Mouse (Mus musculus) gastrocnemius, adult 18-20 months (tissue): ENCODE measurements at regions not wholly inside any gene's neighbourhood (a gene's known extent, or its start where the extent isn't known, plus 50 kb on each side); places are given as distances from the start of the nearest gene placed in this dataset.
"Not testable (repeated sequence)": the region's sequence is repeated elsewhere in the genome, so short reads cannot be mapped to it uniquely, and the experiment has no call there.

ENCODE experiments used
- DNase-seq: peaks from one replicate; pipeline ENCODE4 v3.0.0; 2021; ENCODE audit warnings: low spot score

- no peak for DNase-seq
Measured at GRCm38 (mm10) chr5:151733991-151734390, 82.9 kb upstream of the Rfc3 start.

GRCm38 (mm10) chr5:151725619-151726018, 74.6 kb upstream of the Rfc3 start:
- DNase-seq, result no peak

- not testable (repeated sequence) for DNase-seq
Measured at GRCm38 (mm10) chr5:151724403-151724802, 73.4 kb upstream of the Rfc3 start.

- DNase-seq, result no peak
Measured at GRCm38 (mm10) chr5:151722458-151722857, 71.4 kb upstream of the Rfc3 start.

- DNase-seq, result not testable (repeated sequence)
Measured at GRCm38 (mm10) chr5:151719757-151720156, 68.7 kb upstream of the Rfc3 start.

GRCm38 (mm10) chr5:151717923-151718322, 66.9 kb upstream of the Rfc3 start:
- no peak for DNase-seq

GRCm38 (mm10) chr5:151705226-151705625, 54.2 kb upstream of the Rfc3 start:
- DNase-seq, result peak; percentile 6

GRCm38 (mm10) chr5:151704049-151704448, 53.0 kb upstream of the Rfc3 start:
- DNase-seq, result no peak
